In the genomic region with DNA sequence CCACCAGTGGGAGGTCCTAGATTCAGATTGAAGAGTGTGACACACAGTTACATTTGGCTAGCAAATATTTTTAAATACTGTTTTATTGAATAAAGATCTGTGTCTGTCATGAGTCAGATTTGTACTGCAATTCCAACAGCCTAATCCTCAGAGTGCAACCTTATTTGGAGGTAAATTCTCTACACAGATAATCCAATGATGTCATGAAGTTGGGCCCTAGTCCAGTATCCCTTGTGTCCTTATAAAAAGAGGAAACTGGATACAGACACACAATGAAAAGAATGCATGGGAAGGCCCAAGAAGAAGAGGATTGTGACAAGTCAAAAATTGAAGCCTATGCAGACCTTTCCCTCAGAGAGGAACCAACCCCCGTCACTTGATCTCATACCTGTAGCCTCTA, we compare ENCODE assay signal across 15 mouse cellular contexts. TPM values are rescaled to one million over a fixed set of nuclear protein-coding genes. Genes with fewer than 3 reads are reported as not detected.
"Had no signal": no experiment of that assay in that cellular context is flagged by ENCODE, and none has a peak within 500 bp of the region (broad histone marks: within the 10 kb centered on the region; RNA-seq: fewer than 3 reads in every experiment).

No protein-coding gene starts in this region.

- H3K4me2 ChIP-seq: kidney, embryonic 15.5 days; limb, embryonic 15.5 days; liver, embryonic 12.5 days; midbrain, embryonic 13.5 days had no signal

- H3K27ac ChIP-seq: kidney, embryonic 15.5 days; limb, embryonic 15.5 days; liver, embryonic 12.5 days; midbrain, embryonic 13.5 days had no signal

- DNase-seq: kidney, adult 2 months; kidney, postnatal 14 days; thymus, postnatal 36 days had no signal

- H3K27me3 ChIP-seq: kidney, embryonic 15.5 days; limb, embryonic 15.5 days; midbrain, embryonic 13.5 days had no signal

- H3K9me3 ChIP-seq: kidney, embryonic 15.5 days; limb, embryonic 15.5 days; liver, embryonic 12.5 days; midbrain, embryonic 13.5 days had no signal

- H3K9ac ChIP-seq: kidney, embryonic 15.5 days; limb, embryonic 15.5 days; liver, embryonic 12.5 days; midbrain, embryonic 13.5 days had no signal

- H3K4me3 ChIP-seq: kidney, embryonic 15.5 days; limb, embryonic 15.5 days; liver, embryonic 12.5 days; midbrain, embryonic 13.5 days had no signal

- ATAC-seq: liver, embryonic 12.5 days; midbrain, embryonic 13.5 days had no signal

- H3K4me1 ChIP-seq: kidney, embryonic 15.5 days; limb, embryonic 15.5 days; liver, embryonic 12.5 days; midbrain, embryonic 13.5 days had no signal

- H3K36me3 ChIP-seq: kidney, embryonic 15.5 days; limb, embryonic 15.5 days; midbrain, embryonic 13.5 days had no signal

RNA-seq across cellular contexts. Expression of gene Itih1, which starts 26.6 kb away (rescaled TPM):
- total RNA-seq: layer of hippocampus, adult 8-10 months; layer of hippocampus, postnatal 14 days; left cerebral cortex, adult 8-10 months; left cerebral cortex, postnatal 25 days; midbrain, postnatal 0 days had no signal
- polyA plus RNA-seq: limb, embryonic 11.5 days; midbrain, embryonic 13.5 days; midbrain, postnatal 0 days; neural tube, embryonic 14.5 days; thymus, postnatal 0 days had no signal

RNA-seq across cellular contexts. Expression of gene Itih4, which starts 30.2 kb away (rescaled TPM):
- total RNA-seq: layer of hippocampus, postnatal 14 days; midbrain, postnatal 0 days had no signal
- polyA plus RNA-seq: limb, embryonic 11.5 days; midbrain, embryonic 13.5 days; midbrain, postnatal 0 days had no signal
